8 mouse cellular contexts compared by ENCODE assay signal in genomic region chr9:46328572-46329249, GRCm38 (mm10). TPM values are rescaled to one million over a fixed set of nuclear protein-coding genes. Genes with fewer than 3 reads are reported as not detected.
DNase-seq lines count a peak whose midpoint lies in the region; ATAC-seq and TF ChIP-seq lines count a peak whose summit lies in the region.

No protein-coding gene starts in this region.

- H3K36me3 ChIP-seq in lung, embryonic 15.5 days, result no peaks in the 10 kb centered on the region
- H3K36me3 ChIP-seq in forebrain, embryonic 14.5 days (ENCODE audit: control insufficient read depth, insufficient read depth, low read length), result no peaks in the 10 kb centered on the region
- no peaks in the 10 kb centered on the region for H3K36me3 ChIP-seq in intestine, embryonic 16.5 days (ENCODE audit: control insufficient read depth, insufficient read depth, low read length)
- no peaks in the 10 kb centered on the region for H3K36me3 ChIP-seq in liver, adult 2 months (ENCODE audit: control insufficient read depth, insufficient read depth, low read length)

- no peak for DNase-seq in lung, postnatal 25 days (ENCODE audit: low spot score)
- DNase-seq in cerebellum, adult 11-12 months, result peak; percentile 92
- peak; percentile 90 for DNase-seq in forebrain, embryonic 14.5 days (ENCODE audit: low spot score)
- DNase-seq in liver, adult 2 months (ENCODE audit: extremely low read depth, low read depth, low spot score), result no peak
- peak; percentile 87 for DNase-seq in retina, embryonic 14.5 days (ENCODE audit: low spot score)
- no peak for DNase-seq in B cell, adult 2 months

- 0 out of 2 replicates have a peak, but pooled peaks cover 8% of the 10 kb centered on the region for H3K27me3 ChIP-seq in lung, embryonic 15.5 days
- no peaks in the 10 kb centered on the region for H3K27me3 ChIP-seq in forebrain, embryonic 14.5 days (replicated peaks; ENCODE audit: control insufficient read depth, insufficient read depth, low read length)
- no peaks in the 10 kb centered on the region for H3K27me3 ChIP-seq in intestine, embryonic 16.5 days (replicated peaks; ENCODE audit: control insufficient read depth, insufficient read depth, low read length)
- peaks cover 8% of the 10 kb centered on the region; the same call in 1 of the 2 replicates for H3K27me3 ChIP-seq in liver, adult 2 months (ENCODE audit: control insufficient read depth, insufficient read depth, low read length)

- H3K27ac ChIP-seq in lung, embryonic 15.5 days, result peak overlapping the region; percentile 32
- H3K27ac ChIP-seq in forebrain, embryonic 14.5 days (ENCODE audit: low read depth, low read length), result peak overlapping the region; percentile 83
- no peak overlapping the region for H3K27ac ChIP-seq in intestine, embryonic 16.5 days (ENCODE audit: low read length)
- no peak overlapping the region for H3K27ac ChIP-seq in liver, adult 2 months (replicated peaks; ENCODE audit: insufficient read depth, low read depth, low read length)

- ATAC-seq in lung, embryonic 15.5 days (ENCODE audit: borderline replicate concordance, extremely low read depth, low FRiP score, low TSS enrichment), result peak; percentile 25; the same call in 1 of the 2 replicates
- ATAC-seq in forebrain, embryonic 14.5 days, result peak; percentile 89
- peak; percentile 53 for ATAC-seq in intestine, embryonic 16.5 days

- TF ChIP-seq CTCF in liver, adult 2 months (IDR thresholded peaks at IDR 0.05; ENCODE audit: low read depth, low read length), result no peak

- H3K4me3 ChIP-seq in lung, embryonic 15.5 days, result peak overlapping the region; percentile 34
- H3K4me3 ChIP-seq in forebrain, embryonic 14.5 days (ENCODE audit: low read depth, low read length), result peak overlapping the region; percentile 11
- peak overlapping the region; percentile 40 for H3K4me3 ChIP-seq in intestine, embryonic 16.5 days (ENCODE audit: low read length)
- H3K4me3 ChIP-seq in liver, adult 2 months (ENCODE audit: insufficient read depth, low read depth, low read length), result peak overlapping the region; percentile 35

- WGBS in lung, embryonic 15.5 days, result 8% methylated on average over 30 of the region's 30 CpGs
- 1% methylated on average over 30 of the region's 30 CpGs for WGBS in forebrain, embryonic 14.5 days
- 9% methylated on average over 30 of the region's 30 CpGs for WGBS in intestine, embryonic 16.5 days
- WGBS in liver, adult 2 months, result 11% methylated on average over 30 of the region's 30 CpGs

- H3K9ac ChIP-seq in lung, embryonic 15.5 days, result peak overlapping the region; percentile 43
- peak overlapping the region; percentile 60 for H3K9ac ChIP-seq in forebrain, embryonic 14.5 days (ENCODE audit: low read length)
- peak overlapping the region; percentile 63 for H3K9ac ChIP-seq in intestine, embryonic 16.5 days (ENCODE audit: low read depth, low read length)
- peak overlapping the region; percentile 21; the same call in 1 of the 2 replicates for H3K9ac ChIP-seq in liver, adult 2 months (ENCODE audit: low read depth, low read length)

- TF ChIP-seq POLR2A in liver, adult 2 months (IDR thresholded peaks at IDR 0.05; ENCODE audit: extremely low read depth, insufficient read depth, low read length), result no peak

- no peaks in the 10 kb centered on the region for H3K9me3 ChIP-seq in lung, embryonic 15.5 days
- H3K9me3 ChIP-seq in forebrain, embryonic 14.5 days (replicated peaks; ENCODE audit: control insufficient read depth, low read length), result no peaks in the 10 kb centered on the region
- H3K9me3 ChIP-seq in intestine, embryonic 16.5 days (ENCODE audit: control insufficient read depth, low read length), result no peaks in the 10 kb centered on the region

- peak overlapping the region; percentile 66 for H3K4me2 ChIP-seq in lung, embryonic 15.5 days
- peak overlapping the region; percentile 50 for H3K4me2 ChIP-seq in forebrain, embryonic 14.5 days (ENCODE audit: low read length)
- peak overlapping the region; percentile 66 for H3K4me2 ChIP-seq in intestine, embryonic 16.5 days (ENCODE audit: low read depth, low read length)

- no peaks in the 10 kb centered on the region for H3K79me2 ChIP-seq in liver, adult 2 months (ENCODE audit: control insufficient read depth, insufficient read depth, low read length)

- H3K4me1 ChIP-seq in lung, embryonic 15.5 days, result peaks cover 11% of the 10 kb centered on the region
- peaks cover 14% of the 10 kb centered on the region; the same call in 1 of the 2 replicates for H3K4me1 ChIP-seq in forebrain, embryonic 14.5 days (ENCODE audit: control insufficient read depth, insufficient read depth, low read length)
- peaks cover 8% of the 10 kb centered on the region; the same call in 1 of the 2 replicates for H3K4me1 ChIP-seq in intestine, embryonic 16.5 days (ENCODE audit: control insufficient read depth, insufficient read depth, low read length)
- no peaks in the 10 kb centered on the region for H3K4me1 ChIP-seq in liver, adult 2 months (ENCODE audit: control insufficient read depth, insufficient read depth, low read length)

RNA-seq across cellular contexts. Expression of gene 4931429L15Rik, which starts 8.9 kb away (rescaled TPM):
- polyA plus RNA-seq in lung, embryonic 15.5 days (2015; fragmentation: Nextera tagmentation; extraction: Ambion mirVana), result not detected in 2 replicates
- polyA plus RNA-seq in forebrain, embryonic 14.5 days (2014; fragmentation: Nextera tagmentation; extraction: Ambion mirVana), result not detected in 2 replicates
- 0.11 TPM in 1 of 2 replicates, not detected in the other for polyA plus RNA-seq in intestine, embryonic 16.5 days (2015; fragmentation: Nextera tagmentation; extraction: Ambion mirVana)
- total RNA-seq in liver, adult 2 months (2014; rRNA removed), result not detected in 2 replicates
- not detected in 2 replicates for polyA plus RNA-seq in liver, adult 2 months (2012; rRNA removed)

RNA-seq across cellular contexts. Expression of gene Bud13, which starts 45.9 kb away (rescaled TPM):
- polyA plus RNA-seq in lung, embryonic 15.5 days (2015; fragmentation: Nextera tagmentation; extraction: Ambion mirVana), result 24.4 and 26.4 TPM in 2 replicates
- polyA plus RNA-seq in forebrain, embryonic 14.5 days (2014; fragmentation: Nextera tagmentation; extraction: Ambion mirVana), result 14.9 and 18.7 TPM in 2 replicates
- polyA plus RNA-seq in intestine, embryonic 16.5 days (2015; fragmentation: Nextera tagmentation; extraction: Ambion mirVana), result 17.0 and 19.4 TPM in 2 replicates
- total RNA-seq in liver, adult 2 months (2014; rRNA removed), result 2.6 and 3.0 TPM in 2 replicates
- polyA plus RNA-seq in liver, adult 2 months (2012; rRNA removed), result 3.2 and 3.6 TPM in 2 replicates

RNA-seq across cellular contexts. Expression of gene Zpr1, which starts 55.8 kb away (rescaled TPM):
- 51.0 and 53.8 TPM in 2 replicates for polyA plus RNA-seq in lung, embryonic 15.5 days (2015; fragmentation: Nextera tagmentation; extraction: Ambion mirVana)
- polyA plus RNA-seq in forebrain, embryonic 14.5 days (2014; fragmentation: Nextera tagmentation; extraction: Ambion mirVana), result 68.8 and 70.1 TPM in 2 replicates
- 47.6 and 50.0 TPM in 2 replicates for polyA plus RNA-seq in intestine, embryonic 16.5 days (2015; fragmentation: Nextera tagmentation; extraction: Ambion mirVana)
- 25.9 and 42.4 TPM in 2 replicates for total RNA-seq in liver, adult 2 months (2014; rRNA removed)
- polyA plus RNA-seq in liver, adult 2 months (2012; rRNA removed), result 19.5 and 23.0 TPM in 2 replicates

Comparison
In these comparisons a context has a peak if more than half of its experiments do, and no peak if none do; other contexts are left out.
1. ATAC-seq: peak in every context shown above with its lines; median percentile 89 in forebrain, embryonic 14.5 days; 53 in intestine, embryonic 16.5 days; 25 in lung, embryonic 15.5 days.
2. H3K27ac ChIP-seq: peak in lung, embryonic 15.5 days (single experiment) and forebrain, embryonic 14.5 days (single experiment); none in intestine, embryonic 16.5 days (single experiment) and liver, adult 2 months (single experiment).
3. DNase-seq: peak in cerebellum, adult 11-12 months (single experiment), forebrain, embryonic 14.5 days (single experiment) and retina, embryonic 14.5 days (single experiment); none in lung, postnatal 25 days (single experiment), liver, adult 2 months (single experiment) and B cell, adult 2 months (0 of 2).
4. Peak in every context shown above with its lines, with median percentiles within 50 percentile points of each other: H3K4me2 ChIP-seq, H3K4me3 ChIP-seq and H3K9ac ChIP-seq.